Mouse (Mus musculus) hindbrain, embryonic 13.5 days (tissue): ENCODE measurements at regions not wholly inside any gene's neighbourhood (a gene's known extent, or its start where the extent isn't known, plus 50 kb on each side); places are given as distances from the start of the nearest gene placed in this dataset.

ENCODE experiments used
- ATAC-seq: fragments of 200-750 bp; cut with Nextera tagmentation; 2 replicates; pipeline ENCODE4 v1.8.0; 2017; ENCODE audit warnings: moderate TSS enrichment; ENCODE audit not compliant: low FRiP score
- H3K27ac ChIP-seq: fragments of 300-500 bp; sonication (generic); 2 replicates; pipeline ENCODE4 v1.5.1; 2015; ENCODE audit warnings: inconsistent platforms, mild to moderate bottlenecking, moderate library complexity
- H3K27me3 ChIP-seq: fragments of 300-500 bp; sonication (generic); 2 replicates; pipeline ENCODE4 v1.6.1; 2015; ENCODE audit warnings: mild to moderate bottlenecking, inconsistent platforms
- H3K36me3 ChIP-seq: fragments of 300-500 bp; sonication (generic); 2 replicates; pipeline ENCODE4 v1.6.1; 2015; ENCODE audit warnings: mild to moderate bottlenecking, inconsistent platforms
- H3K4me1 ChIP-seq: fragments of 300-500 bp; sonication (generic); replicated peaks from 2 replicates; pipeline ENCODE4 v1.6.1; 2015; ENCODE audit warnings: inconsistent platforms
- H3K4me2 ChIP-seq: fragments of 300-500 bp; sonication (generic); 2 replicates; pipeline ENCODE4 v1.6.1; 2015; ENCODE audit warnings: inconsistent platforms, mild to moderate bottlenecking, moderate library complexity
- H3K4me3 ChIP-seq: fragments of 300-500 bp; sonication (generic); 2 replicates; pipeline ENCODE4 v1.5.1; 2015; ENCODE audit warnings: mild to moderate bottlenecking, inconsistent platforms
- H3K9ac ChIP-seq: fragments of 300-500 bp; sonication (generic); 2 replicates; pipeline ENCODE4 v1.6.1; 2015; ENCODE audit warnings: mild to moderate bottlenecking, inconsistent platforms
- H3K9me3 ChIP-seq: fragments of 300-500 bp; sonication (generic); 2 replicates; pipeline ENCODE4 v1.6.1; 2016; ENCODE audit warnings: inconsistent platforms
- WGBS: fragments of 180-500 bp; shearing (Covaris S2); methylation state at CpG from one replicate; pipeline ENCODE4 v1.1.7; 2015; 5-methylcytosine and 5-hydroxymethylcytosine counted together

DNA sequence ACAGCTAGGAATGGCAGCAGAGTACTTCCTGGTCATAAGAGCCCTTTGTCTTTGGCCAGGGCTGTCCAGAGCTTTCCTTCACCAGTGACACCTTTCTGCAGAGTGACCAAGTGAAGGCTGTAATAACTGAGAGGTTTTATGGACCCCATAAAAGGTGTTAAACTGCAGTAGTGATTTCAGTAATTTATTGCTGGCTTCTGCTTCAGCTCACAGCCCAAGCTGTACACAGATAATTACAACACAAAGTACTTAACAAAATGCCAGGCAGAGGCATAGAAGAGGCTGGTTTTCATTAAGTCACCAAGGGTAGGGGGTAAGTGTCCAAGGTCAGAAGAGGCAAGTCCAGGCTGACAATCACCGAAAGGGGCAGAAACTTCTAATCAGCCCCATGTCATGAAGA, 83.8 kb downstream of the Eif4e start:
- Histone ChIP-seq H3K9ac (no peak overlapping the region), H3K4me2 (no peak overlapping the region), H3K9me3 (no peaks in the 10 kb centered on the region), H3K4me3 (no peak overlapping the region), H3K4me1 (peaks cover 8% of the 10 kb centered on the region), H3K27ac (no peak overlapping the region), H3K36me3 (no peaks in the 10 kb centered on the region), H3K27me3 (no peaks in the 10 kb centered on the region)
- WGBS = 70% methylated on average over 1 of the region's 1 CpGs
- ATAC-seq = no peak

DNA sequence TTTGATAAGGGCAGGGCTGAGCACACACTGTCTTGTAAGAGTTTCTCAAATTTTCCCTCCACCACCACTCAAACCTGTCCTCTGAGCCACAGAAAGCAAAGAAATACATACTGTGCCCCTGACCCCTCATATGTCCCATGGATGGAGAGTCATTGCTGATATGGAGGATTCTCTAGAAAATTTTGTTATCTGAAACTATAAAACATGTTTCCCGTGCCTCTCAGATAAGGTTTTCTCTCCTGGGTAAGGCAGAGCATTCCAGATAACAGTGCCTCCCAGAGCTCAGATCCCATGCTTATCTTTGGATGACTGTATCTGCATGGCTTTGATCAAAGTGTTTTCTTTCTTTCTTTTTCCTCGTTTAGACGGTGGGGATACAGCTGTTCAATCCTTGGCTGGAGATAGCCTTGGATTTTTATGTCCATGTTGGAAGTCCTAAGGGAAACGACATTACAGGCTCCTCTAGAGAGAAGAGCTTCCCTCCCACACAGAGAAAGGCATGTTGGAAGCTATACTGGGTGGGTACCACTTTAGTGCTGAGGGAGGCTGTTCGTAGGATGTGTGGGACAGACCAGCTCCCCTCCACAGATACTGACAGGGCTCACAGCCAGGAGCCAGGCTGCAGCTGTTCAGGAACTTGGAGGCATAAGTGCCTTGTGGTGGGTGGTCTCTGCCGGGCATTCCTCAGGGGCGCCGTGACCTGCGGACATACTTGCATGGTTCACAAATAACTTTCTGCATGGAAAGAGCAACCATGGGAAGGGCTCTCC, 87.1 kb downstream of the Eif4e start:
- Histone ChIP-seq H3K4me3 (no peak overlapping the region), H3K4me1 (peaks cover 8% of the 10 kb centered on the region), H3K4me2 (no peak overlapping the region), H3K27ac (no peak overlapping the region), H3K9me3 (no peaks in the 10 kb centered on the region), H3K9ac (no peak overlapping the region), H3K27me3 (no peaks in the 10 kb centered on the region), H3K36me3 (no peaks in the 10 kb centered on the region)
- no peak for ATAC-seq
- WGBS = 80% methylated on average over 9 of the region's 9 CpGs

DNA sequence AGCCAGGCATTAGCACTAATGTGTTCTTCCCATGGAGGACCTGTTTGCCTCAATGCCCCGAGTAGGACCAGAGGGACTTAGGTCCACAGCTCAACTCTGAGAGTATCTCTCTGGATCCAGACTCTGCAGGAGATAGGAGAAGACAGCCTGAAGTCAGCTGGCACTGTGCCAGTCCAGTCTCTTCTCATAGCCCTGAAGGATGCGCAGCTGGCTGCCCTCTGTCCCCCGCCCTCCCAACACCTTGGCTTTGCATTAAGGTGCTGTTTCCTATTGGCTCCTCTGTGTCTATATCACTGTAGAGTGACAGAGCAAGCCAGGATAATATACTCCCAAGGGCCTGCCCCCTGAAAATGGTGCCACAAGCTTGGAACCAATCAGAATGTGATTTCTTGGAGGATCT, 87.7 kb downstream of the Eif4e start:
- H3K9me3 ChIP-seq = no peaks in the 10 kb centered on the region
- H3K27me3 ChIP-seq = no peaks in the 10 kb centered on the region
- H3K4me2 ChIP-seq = no peak overlapping the region
- peaks cover 8% of the 10 kb centered on the region for H3K4me1 ChIP-seq
- ATAC-seq = no peak
- H3K9ac ChIP-seq = no peak overlapping the region
- WGBS = 80% methylated on average over 3 of the region's 3 CpGs
- no peaks in the 10 kb centered on the region for H3K36me3 ChIP-seq
- no peak overlapping the region for H3K4me3 ChIP-seq
- H3K27ac ChIP-seq = no peak overlapping the region

DNA sequence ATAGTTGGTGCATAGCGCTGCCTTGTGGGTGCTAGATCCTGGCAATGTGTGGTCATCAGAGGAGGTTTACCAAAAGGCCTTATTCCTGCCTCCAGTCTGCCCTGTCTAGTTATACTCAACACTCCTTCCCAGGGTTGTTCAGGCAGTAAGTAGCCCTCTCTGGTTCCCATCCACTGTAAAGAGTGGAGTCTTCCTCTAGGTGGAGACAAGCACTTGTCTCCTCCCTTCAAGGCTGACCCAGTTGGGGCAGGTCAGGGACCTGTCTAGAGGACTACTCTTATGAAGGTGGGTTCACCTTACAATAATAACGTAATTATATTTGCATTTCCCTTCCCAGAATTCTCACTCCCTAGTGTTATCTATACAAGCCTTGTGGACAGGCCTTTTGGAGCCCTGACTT, 88.9 kb downstream of the Eif4e start:
- Histone ChIP-seq H3K9me3 (no peaks in the 10 kb centered on the region), H3K27ac (no peak overlapping the region), H3K9ac (no peak overlapping the region), H3K4me1 (peaks cover 8% of the 10 kb centered on the region), H3K4me2 (no peak overlapping the region), H3K4me3 (no peak overlapping the region), H3K36me3 (no peaks in the 10 kb centered on the region), H3K27me3 (no peaks in the 10 kb centered on the region)
- WGBS = 91% methylated on average over 2 of the region's 2 CpGs
- ATAC-seq = no peak

DNA sequence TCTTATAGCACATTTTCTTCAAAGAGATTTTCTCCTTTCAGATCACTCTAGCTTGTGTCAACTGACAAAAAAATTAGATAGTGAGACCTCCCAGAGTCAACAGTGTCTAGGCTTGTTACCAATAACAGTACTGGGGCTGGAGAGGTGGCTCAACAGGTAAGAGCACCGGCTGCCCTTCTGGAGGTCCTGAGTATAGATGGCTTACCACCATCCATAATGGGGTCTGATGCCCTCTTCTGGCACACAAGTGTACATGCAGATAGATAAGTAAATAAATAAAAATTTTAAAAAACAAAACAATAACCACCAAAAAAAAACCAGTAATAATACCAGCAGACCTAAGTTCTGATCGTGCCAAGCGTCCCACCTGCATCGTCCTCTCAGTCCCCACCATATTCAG, 94.3 kb downstream of the Eif4e start:
- H3K4me2 ChIP-seq = no peak overlapping the region
- no peak for ATAC-seq
- H3K9ac ChIP-seq = no peak overlapping the region
- 87% methylated on average over 4 of the region's 4 CpGs for WGBS
- no peaks in the 10 kb centered on the region for H3K36me3 ChIP-seq
- no peaks in the 10 kb centered on the region for H3K9me3 ChIP-seq
- no peak overlapping the region for H3K4me3 ChIP-seq
- no peaks in the 10 kb centered on the region for H3K4me1 ChIP-seq
- H3K27ac ChIP-seq = no peak overlapping the region
- no peaks in the 10 kb centered on the region for H3K27me3 ChIP-seq

DNA sequence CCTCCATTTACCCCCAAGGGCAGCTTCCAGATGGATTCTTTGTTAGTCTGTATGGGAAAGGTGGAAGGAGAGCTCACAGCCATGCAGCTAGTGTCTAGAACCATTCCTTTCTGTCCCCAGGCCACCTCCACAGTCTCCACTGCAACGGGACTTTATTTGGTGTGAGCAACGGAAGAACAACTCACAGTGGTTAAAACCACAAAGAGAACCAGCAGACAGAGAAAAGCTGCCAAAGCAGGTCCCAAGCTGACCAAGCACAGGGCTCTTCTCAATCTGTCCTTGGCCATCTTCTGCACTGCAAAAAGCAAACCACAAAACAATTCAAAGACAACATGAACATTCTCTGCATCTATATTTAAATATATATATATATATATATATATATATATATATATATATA, 98.1 kb downstream of the Eif4e start:
- H3K27me3 ChIP-seq = no peaks in the 10 kb centered on the region
- no peak overlapping the region for H3K9ac ChIP-seq
- no peak overlapping the region for H3K4me2 ChIP-seq
- no peaks in the 10 kb centered on the region for H3K4me1 ChIP-seq
- WGBS = 86% methylated on average over 2 of the region's 2 CpGs
- no peak overlapping the region for H3K27ac ChIP-seq
- H3K9me3 ChIP-seq = no peaks in the 10 kb centered on the region
- no peaks in the 10 kb centered on the region for H3K36me3 ChIP-seq
- no peak for ATAC-seq
- H3K4me3 ChIP-seq = no peak overlapping the region

DNA sequence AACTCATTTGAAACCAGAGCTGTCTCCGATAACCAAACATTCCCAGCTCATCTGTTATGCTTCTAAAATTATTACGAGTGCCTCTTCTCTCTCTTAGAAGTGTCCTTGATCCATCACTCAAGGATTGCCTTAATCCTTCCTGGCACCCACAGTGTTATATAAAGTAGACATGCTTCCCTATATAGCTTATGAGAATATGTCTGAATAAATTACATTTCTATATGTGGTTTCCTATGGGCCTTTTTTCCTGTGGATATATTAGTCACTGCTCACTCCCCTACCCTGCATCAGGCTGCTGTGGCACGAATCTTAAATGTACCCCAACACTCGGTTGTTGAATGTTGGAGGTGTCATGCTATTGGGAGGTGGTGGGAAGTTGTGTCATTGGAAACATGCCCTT, 100.3 kb downstream of the Eif4e start:
- Histone ChIP-seq H3K36me3 (no peaks in the 10 kb centered on the region), H3K9me3 (no peaks in the 10 kb centered on the region), H3K4me1 (no peaks in the 10 kb centered on the region), H3K27me3 (no peaks in the 10 kb centered on the region), H3K4me2 (no peak overlapping the region), H3K27ac (no peak overlapping the region), H3K4me3 (no peak overlapping the region), H3K9ac (no peak overlapping the region)
- ATAC-seq = no peak
- 92% methylated on average over 4 of the region's 4 CpGs for WGBS

DNA sequence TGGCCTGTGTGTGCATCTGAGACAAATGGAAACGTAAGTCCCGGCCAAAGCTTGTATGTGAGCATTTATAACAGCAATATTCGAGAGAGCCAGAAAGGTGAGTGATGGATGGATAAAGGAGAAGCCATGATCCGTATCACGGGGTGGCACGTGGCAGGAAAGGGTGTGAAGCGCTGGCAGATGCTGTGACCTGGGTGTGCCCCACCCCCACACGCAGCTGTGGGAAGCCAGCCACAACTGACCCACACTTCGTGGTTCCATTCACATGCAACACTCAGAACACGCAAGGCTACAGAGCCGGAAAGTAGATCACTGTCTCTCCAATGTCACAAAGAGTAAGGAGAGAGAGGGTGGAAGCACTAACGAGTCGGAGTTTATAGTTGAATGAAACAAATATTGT, 104.3 kb downstream of the Eif4e start:
- H3K36me3 ChIP-seq = no peaks in the 10 kb centered on the region
- no peaks in the 10 kb centered on the region for H3K4me1 ChIP-seq
- 92% methylated on average over 13 of the region's 13 CpGs for WGBS
- H3K27ac ChIP-seq = no peak overlapping the region
- no peak overlapping the region for H3K4me3 ChIP-seq
- H3K9me3 ChIP-seq = no peaks in the 10 kb centered on the region
- no peak for ATAC-seq
- H3K27me3 ChIP-seq = no peaks in the 10 kb centered on the region
- H3K9ac ChIP-seq = no peak overlapping the region
- H3K4me2 ChIP-seq = no peak overlapping the region

DNA sequence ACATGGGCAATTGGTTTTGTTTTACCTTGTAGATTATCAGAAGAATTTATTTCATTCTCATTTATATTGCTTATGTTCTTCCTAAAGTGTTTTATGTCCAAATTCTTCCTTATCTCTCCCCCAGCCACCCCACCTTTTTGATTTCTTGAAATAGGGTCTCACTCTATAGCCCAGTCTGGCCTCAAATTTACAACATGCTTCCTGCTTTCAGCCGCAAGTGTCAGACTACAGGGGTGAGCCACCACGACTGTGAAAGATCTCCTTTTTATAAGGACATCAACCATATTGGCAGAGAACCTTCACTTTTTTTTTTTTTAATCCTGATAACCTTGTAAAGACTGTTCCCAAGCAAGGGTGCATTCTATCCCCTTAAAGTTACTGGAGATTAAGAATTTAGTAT, 106.1 kb downstream of the Eif4e start:
- Histone ChIP-seq H3K9me3 (no peaks in the 10 kb centered on the region), H3K27ac (no peak overlapping the region), H3K4me2 (no peak overlapping the region), H3K4me1 (no peaks in the 10 kb centered on the region), H3K36me3 (no peaks in the 10 kb centered on the region), H3K27me3 (no peaks in the 10 kb centered on the region), H3K9ac (no peak overlapping the region), H3K4me3 (no peak overlapping the region)
- 83% methylated on average over 2 of the region's 2 CpGs for WGBS
- no peak for ATAC-seq

DNA sequence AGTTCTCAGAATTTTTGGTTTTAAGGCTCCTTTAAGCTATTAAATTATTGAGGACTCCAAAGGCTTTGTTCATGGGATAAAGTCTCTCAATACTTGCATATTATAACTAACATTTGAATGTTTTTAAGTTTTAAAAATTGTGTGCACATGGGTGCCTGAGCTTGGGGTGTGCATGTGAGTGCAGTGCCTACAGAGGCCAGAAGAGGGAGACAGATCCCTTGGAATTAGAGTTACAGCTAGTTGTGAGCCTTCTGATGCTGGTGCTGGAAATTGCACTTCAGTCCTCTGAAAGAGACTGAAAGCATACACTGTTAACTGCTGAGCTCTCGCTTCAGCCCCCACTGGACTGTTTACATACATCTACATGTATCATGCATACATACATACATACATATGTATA, 100.0 kb upstream of the Tspan5 start:
- 0 out of 2 replicates have a peak, but pooled peaks cover 5% of the 10 kb centered on the region for H3K9me3 ChIP-seq
- H3K27ac ChIP-seq = no peak overlapping the region
- H3K9ac ChIP-seq = no peak overlapping the region
- H3K4me1 ChIP-seq = peaks cover 22% of the 10 kb centered on the region
- ATAC-seq = no peak
- no peak overlapping the region for H3K4me2 ChIP-seq
- 90% methylated on average over 1 of the region's 1 CpGs for WGBS
- no peaks in the 10 kb centered on the region for H3K27me3 ChIP-seq
- H3K4me3 ChIP-seq = no peak overlapping the region
- H3K36me3 ChIP-seq = no peaks in the 10 kb centered on the region

DNA sequence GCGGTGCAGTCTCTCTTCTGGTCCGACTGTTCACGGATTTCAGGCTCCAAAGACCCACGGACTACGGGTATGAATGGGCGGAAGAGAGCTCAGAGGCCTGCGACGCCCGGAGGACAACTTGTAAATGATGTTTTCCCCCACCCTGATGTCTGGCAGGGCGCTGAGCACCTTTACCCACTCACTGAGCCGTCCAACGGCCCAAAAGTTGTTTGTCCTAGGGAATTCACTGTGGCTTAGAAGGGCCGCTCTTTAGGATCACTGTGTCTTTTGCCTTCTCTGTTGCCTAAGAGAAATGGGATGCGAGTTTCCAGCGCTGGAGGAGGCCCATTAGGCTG, 98.1 kb upstream of the Tspan5 start:
- no peaks in the 10 kb centered on the region for H3K36me3 ChIP-seq
- peak overlapping the region; percentile 28 for H3K4me3 ChIP-seq
- H3K27ac ChIP-seq = peak overlapping the region; percentile 77
- peak overlapping the region; percentile 57 for H3K4me2 ChIP-seq
- 0 out of 2 replicates have a peak, but pooled peaks cover 5% of the 10 kb centered on the region for H3K9me3 ChIP-seq
- H3K9ac ChIP-seq = peak overlapping the region; percentile 55
- no peak for ATAC-seq
- H3K4me1 ChIP-seq = peaks cover 22% of the 10 kb centered on the region
- H3K27me3 ChIP-seq = no peaks in the 10 kb centered on the region
- 18% methylated on average over 15 of the region's 15 CpGs for WGBS

DNA sequence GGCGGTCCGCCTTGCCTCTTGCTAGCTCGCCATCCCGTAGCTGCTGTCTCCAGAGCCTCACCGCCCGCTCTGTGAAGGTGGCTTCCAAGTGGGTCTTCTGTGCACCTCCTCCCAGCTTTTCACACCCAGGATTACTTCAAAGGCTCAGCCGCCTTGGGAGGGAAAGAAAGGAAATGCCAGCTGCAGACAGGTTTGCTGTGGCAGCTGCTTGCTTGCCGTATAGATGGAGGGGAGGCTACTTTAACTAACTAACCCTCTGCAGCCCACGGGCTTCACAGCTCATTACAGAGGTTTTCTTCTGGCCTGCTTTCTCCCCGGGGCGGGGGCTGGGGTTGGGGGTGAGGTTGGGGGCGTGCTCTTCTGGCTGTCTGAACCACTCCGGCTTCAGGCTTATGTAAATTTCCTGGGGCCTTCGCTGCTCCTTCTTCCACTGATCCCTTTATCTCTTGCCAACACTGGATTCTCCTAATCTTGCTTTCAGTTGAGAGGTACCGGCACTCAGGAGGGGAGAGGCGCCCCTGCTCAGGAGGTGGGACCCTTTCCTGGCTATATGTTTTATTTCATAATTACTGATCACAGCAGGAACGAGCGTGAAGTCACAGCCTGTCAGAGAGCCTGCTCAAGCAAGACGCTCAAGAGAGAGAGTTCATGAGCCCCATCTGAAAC, 97.6 kb upstream of the Tspan5 start:
- WGBS = 2% methylated on average over 19 of the region's 19 CpGs

DNA sequence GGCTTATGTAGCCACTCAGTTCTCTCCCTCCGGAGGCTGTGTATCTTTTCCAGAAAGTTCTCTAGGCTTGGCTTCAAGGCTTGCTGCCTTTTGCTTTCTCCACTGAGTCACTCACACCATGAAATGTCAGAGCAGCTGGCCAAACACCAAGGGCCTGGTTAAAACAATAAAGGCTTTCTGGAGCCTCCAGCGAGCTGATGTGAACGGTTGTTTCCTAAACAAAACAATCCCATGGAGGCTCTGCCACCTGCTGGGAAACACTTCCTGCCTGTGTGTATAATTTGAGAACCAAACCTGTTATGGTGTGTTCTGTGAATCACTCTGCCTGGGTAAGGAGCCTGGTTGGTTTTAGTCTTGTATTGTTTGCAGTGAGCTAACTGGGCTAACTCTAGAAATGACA, 96.7 kb upstream of the Tspan5 start:
- WGBS = 19% methylated on average over 3 of the region's 3 CpGs
- Histone ChIP-seq H3K36me3 (no peaks in the 10 kb centered on the region), H3K27me3 (no peaks in the 10 kb centered on the region), H3K9me3 (0 out of 2 replicates have a peak, but pooled peaks cover 5% of the 10 kb centered on the region), H3K4me2 (no peak overlapping the region; the same call in 1 of the 2 replicates), H3K9ac (no peak overlapping the region), H3K4me3 (no peak overlapping the region), H3K27ac (peak overlapping the region; percentile 52), H3K4me1 (peaks cover 22% of the 10 kb centered on the region)
- ATAC-seq = no peak

More for the DNA sequence above, 97.6 kb upstream of the Tspan5 start:
- peak overlapping the region; percentile 55 for H3K9ac ChIP-seq
- ATAC-seq = peak; percentile 70
- no peaks in the 10 kb centered on the region for H3K27me3 ChIP-seq
- H3K4me3 ChIP-seq = peak overlapping the region; percentile 28
- no peaks in the 10 kb centered on the region for H3K36me3 ChIP-seq
- H3K9me3 ChIP-seq = 0 out of 2 replicates have a peak, but pooled peaks cover 5% of the 10 kb centered on the region
- H3K27ac ChIP-seq = peak overlapping the region; percentile 77
- peaks cover 22% of the 10 kb centered on the region for H3K4me1 ChIP-seq
- H3K4me2 ChIP-seq = peak overlapping the region; percentile 57
